Mouse (Mus musculus): Measurements from ENCODE around the gene Ppp3r2. TPM values are rescaled to one million over a fixed set of nuclear protein-coding genes. Genes with fewer than 3 reads are reported as not detected.

Gene Ppp3r2
- total and polyA plus RNA-seq, 3 experiments: not detected

DNA sequence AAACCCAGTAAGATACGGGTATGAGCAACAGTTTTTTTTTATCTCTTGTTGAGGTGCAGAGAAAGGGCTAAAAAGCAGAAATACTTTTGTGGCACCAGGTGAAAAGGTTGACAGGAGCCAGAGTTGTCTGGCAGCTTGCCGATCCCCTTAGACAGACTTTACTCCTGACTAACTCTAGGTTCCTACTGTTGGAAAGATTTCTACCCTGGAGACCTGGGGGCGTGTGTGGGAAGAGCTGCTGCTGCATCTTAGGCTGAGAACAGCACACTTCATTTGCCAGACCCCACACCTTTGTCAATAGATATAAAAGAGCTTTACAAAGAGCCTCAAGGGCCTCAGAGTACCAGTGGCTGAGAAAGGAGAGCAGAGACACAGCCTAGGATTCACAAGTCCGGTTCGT, 17.0 kb downstream of the Ppp3r2 start:
- Histone ChIP-seq H3K4me1 (ENCODE audit: control insufficient read depth in 1 of 2, insufficient read depth in 2 of 2) (no peaks in the 10 kb centered on the region), H3K9me3 (replicated peaks; ENCODE audit: low read length) (no peaks in the 10 kb centered on the region), H3K4me2 (ENCODE audit: insufficient read depth, low read depth, poor library complexity, severe bottlenecking) (no peak overlapping the region), H3K79me2 (replicated peaks; ENCODE audit: control insufficient read depth, extremely low read depth, insufficient read depth, poor library complexity, severe bottlenecking) (no peaks in the 10 kb centered on the region), H3K27me3 (replicated peaks) (no peaks in the 10 kb centered on the region), H3K4me3 (replicated peaks in 1 of 3; ENCODE audit: low read depth in 2 of 3, low read length in 2 of 3, poor library complexity in 1 of 3) (no peak overlapping the region), H3K36me3 (replicated peaks in 1 of 2; ENCODE audit: control insufficient read depth in 1 of 2, insufficient read depth in 1 of 2, low read length in 1 of 2) (peaks cover 21 to 60% of the 10 kb centered on the region in 2 experiments), H3K9ac (ENCODE audit: insufficient read depth, low read depth) (no peak overlapping the region), H3K27ac (ENCODE audit: insufficient read depth, low read depth) (no peak overlapping the region)
- TF ChIP-seq CHD2 (IDR thresholded peaks at IDR 0.05; ENCODE audit: low read length): no peak
- in situ Hi-C loops (cut with MboI; ENCODE audit: low pct_ligation_motif_present, low pct_unique_long_range_greater_than_20kb, low sequenced_read_pairs): no loop called here
- DNase-seq (ENCODE audit: extremely low read depth): no peak
- dilution Hi-C loops (cut with MboI; ENCODE audit: extremely low pct_ligation_motif_present, extremely low pct_unique_long_range_greater_than_20kb, low sequenced_read_pairs): no loop called here

DNA sequence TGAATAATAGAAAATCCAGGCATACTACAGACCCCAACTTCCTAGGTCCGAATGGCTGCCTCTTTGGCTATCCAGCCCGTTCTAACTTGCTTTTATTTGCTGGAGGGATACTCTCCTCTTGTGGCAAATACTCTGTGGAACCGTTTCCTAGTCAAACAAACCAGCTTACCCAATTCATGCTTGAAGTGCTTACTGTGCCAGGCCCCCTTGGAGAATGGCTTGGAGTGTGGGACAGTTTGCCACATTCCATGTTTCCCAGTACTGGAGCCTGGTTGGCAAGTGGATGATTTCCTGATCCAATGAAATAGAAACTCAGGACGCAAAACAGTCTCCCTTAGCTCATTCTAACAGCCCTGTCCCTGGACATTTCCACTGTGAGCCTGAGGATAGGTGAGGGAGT, 19.6 kb downstream of the Ppp3r2 start:
- DNase-seq (ENCODE audit: extremely low read depth): no peak
- Histone ChIP-seq H3K4me1 (ENCODE audit: control insufficient read depth in 1 of 2, insufficient read depth in 2 of 2) (no peaks in the 10 kb centered on the region), H3K27ac (ENCODE audit: insufficient read depth, low read depth) (no peak overlapping the region), H3K9ac (ENCODE audit: insufficient read depth, low read depth) (no peak overlapping the region), H3K4me3 (replicated peaks in 1 of 3; ENCODE audit: low read depth in 2 of 3, low read length in 2 of 3, poor library complexity in 1 of 3) (no peak overlapping the region), H3K36me3 (replicated peaks in 1 of 2; ENCODE audit: control insufficient read depth in 1 of 2, insufficient read depth in 1 of 2, low read length in 1 of 2) (peaks cover 30 to 82% of the 10 kb centered on the region in 2 experiments), H3K4me2 (ENCODE audit: insufficient read depth, low read depth, poor library complexity, severe bottlenecking) (no peak overlapping the region), H3K79me2 (replicated peaks; ENCODE audit: control insufficient read depth, extremely low read depth, insufficient read depth, poor library complexity, severe bottlenecking) (no peaks in the 10 kb centered on the region), H3K27me3 (replicated peaks) (no peaks in the 10 kb centered on the region), H3K9me3 (replicated peaks; ENCODE audit: low read length) (no peaks in the 10 kb centered on the region)
- dilution Hi-C loops (cut with MboI; ENCODE audit: extremely low pct_ligation_motif_present, extremely low pct_unique_long_range_greater_than_20kb, low sequenced_read_pairs) (no loop called here), in situ Hi-C loops (cut with MboI; ENCODE audit: low pct_ligation_motif_present, low pct_unique_long_range_greater_than_20kb, low sequenced_read_pairs) (no loop called here)
- TF ChIP-seq TBP (conservative IDR thresholded peaks at IDR 0.05; ENCODE audit: low read depth, low read length) (no peak), ZC3H11A (IDR thresholded peaks at IDR 0.05; ENCODE audit: low read depth, low read length) (no peak), RAD21 (IDR thresholded peaks at IDR 0.05; ENCODE audit: low read depth, low read length) (no peak), ELF1 (IDR thresholded peaks at IDR 0.05; ENCODE audit: low read depth, low read length) (no peak), MAZ (IDR thresholded peaks at IDR 0.05; ENCODE audit: low read depth, low read length) (no peak), MEF2A (IDR thresholded peaks at IDR 0.05; ENCODE audit: borderline replicate concordance, low read depth, low read length) (no peak), MAFK (IDR thresholded peaks at IDR 0.05; ENCODE audit: insufficient replicate concordance, low read length) (no peak), EP300 (IDR thresholded peaks at IDR 0.05; ENCODE audit: low read length) (no peak), ZMIZ1 (IDR thresholded peaks at IDR 0.05; ENCODE audit: low read depth, low read length) (no peak), MAX (IDR thresholded peaks at IDR 0.05; ENCODE audit: low read length) (no peak), MYC (IDR thresholded peaks at IDR 0.05; ENCODE audit: low read depth, low read length) (no peak), UBTF (IDR thresholded peaks at IDR 0.05; ENCODE audit: low read depth, low read length) (no peak), POLR2A (IDR thresholded peaks at IDR 0.05; ENCODE audit: low read depth, low read length) (no peak)

DNA sequence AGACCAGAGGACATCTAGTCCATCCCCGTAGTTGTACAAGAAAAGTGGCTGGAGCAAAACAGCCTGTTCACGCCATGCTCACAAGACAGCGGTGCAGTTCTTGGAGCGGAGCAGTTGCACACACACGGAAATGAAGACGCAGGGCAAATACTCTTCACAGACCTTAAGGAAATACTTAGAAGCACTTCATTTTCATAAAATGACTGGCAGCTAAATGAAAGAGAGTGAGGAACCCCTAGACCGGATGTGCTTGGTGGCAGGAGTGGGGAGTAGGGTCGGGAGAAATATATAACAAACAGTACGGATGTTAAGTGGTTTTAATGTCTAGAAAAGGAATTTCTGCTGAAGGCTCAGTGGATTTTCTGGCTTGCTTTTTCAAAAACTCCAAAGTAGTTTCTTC, 20.2 kb downstream of the Ppp3r2 start:
- dilution Hi-C loops (cut with MboI; ENCODE audit: extremely low pct_ligation_motif_present, extremely low pct_unique_long_range_greater_than_20kb, low sequenced_read_pairs): no loop called here
- no peak overlapping the region for H3K9ac ChIP-seq (ENCODE audit: insufficient read depth, low read depth)
- no peaks in the 10 kb centered on the region for H3K9me3 ChIP-seq (replicated peaks; ENCODE audit: low read length)
- peaks cover 32 to 88% of the 10 kb centered on the region in 2 experiments for H3K36me3 ChIP-seq (replicated peaks in 1 of 2; ENCODE audit: control insufficient read depth in 1 of 2, insufficient read depth in 1 of 2, low read length in 1 of 2)
- no peak for DNase-seq (ENCODE audit: extremely low read depth)
- TF ChIP-seq MAFK (IDR thresholded peaks at IDR 0.05; ENCODE audit: insufficient replicate concordance, low read length) (no peak), GABPA (IDR thresholded peaks at IDR 0.05; ENCODE audit: insufficient replicate concordance, low read depth, low read length) (no peak), SMC3 (IDR thresholded peaks at IDR 0.05; ENCODE audit: low read depth, low read length) (no peak), MXI1 (IDR thresholded peaks at IDR 0.05; ENCODE audit: low read depth, low read length) (no peak), RCOR1 (conservative IDR thresholded peaks at IDR 0.05; ENCODE audit: low read depth, low read length) (no peak)
- no peak overlapping the region for H3K4me3 ChIP-seq (replicated peaks in 1 of 3; ENCODE audit: low read depth in 2 of 3, low read length in 2 of 3, poor library complexity in 1 of 3)
- H3K27ac ChIP-seq (ENCODE audit: insufficient read depth, low read depth): no peak overlapping the region
- no peaks in the 10 kb centered on the region for H3K27me3 ChIP-seq (replicated peaks)
- no peaks in the 10 kb centered on the region for H3K79me2 ChIP-seq (replicated peaks; ENCODE audit: control insufficient read depth, extremely low read depth, insufficient read depth, poor library complexity, severe bottlenecking)
- H3K4me2 ChIP-seq (ENCODE audit: insufficient read depth, low read depth, poor library complexity, severe bottlenecking): no peak overlapping the region
- no peaks in the 10 kb centered on the region for H3K4me1 ChIP-seq (ENCODE audit: control insufficient read depth in 1 of 2, insufficient read depth in 2 of 2)
- in situ Hi-C loops (cut with MboI; ENCODE audit: low pct_ligation_motif_present, low pct_unique_long_range_greater_than_20kb, low sequenced_read_pairs): no loop called here
